Mouse (Mus musculus) testis, postnatal 10 days (tissue): ENCODE data around the gene Pim1.
A peak's percentile ranks its signal among the peaks of the same experiment; 100 is the strongest.

ENCODE experiments used
- DNase-seq: peaks from one replicate; pipeline ENCODE4 v3.0.0; 2021; ENCODE audit warnings: low spot score

Gene Pim1

GRCm38 (mm10) chr17:29528568-29529187 is 38.1 kb downstream of the Pim1 start:
- peak; percentile 54 for DNase-seq

GRCm38 (mm10) chr17:29530508-29530907 is 40.0 kb downstream of the Pim1 start:
- DNase-seq = no peak

- no peak for DNase-seq
Measured at GRCm38 (mm10) chr17:29531278-29531677, 40.7 kb downstream of the Pim1 start.

GRCm38 (mm10) chr17:29531757-29532384 is 41.3 kb downstream of the Pim1 start:
- no peak for DNase-seq

GRCm38 (mm10) chr17:29533866-29534265 is 43.3 kb downstream of the Pim1 start:
- DNase-seq = no peak

GRCm38 (mm10) chr17:29540426-29540825 is 49.9 kb downstream of the Pim1 start:
- no peak for DNase-seq

GRCm38 (mm10) chr17:29541419-29541818 is 50.9 kb downstream of the Pim1 start:
- DNase-seq = peak; percentile 64

- DNase-seq = no peak
Measured at GRCm38 (mm10) chr17:29542831-29543690, 52.5 kb downstream of the Pim1 start.

- no peak for DNase-seq
Measured at GRCm38 (mm10) chr17:29544064-29544463, 53.5 kb downstream of the Pim1 start.

GRCm38 (mm10) chr17:29545241-29545640 is 54.7 kb downstream of the Pim1 start:
- DNase-seq = no peak
